Mouse (Mus musculus): ENCODE measurements around the gene Rab3b. TPM values are rescaled to one million over a fixed set of nuclear protein-coding genes. Genes with fewer than 3 reads are reported as not detected.

The Rab3b gene
- polyA plus RNA-seq, 1 experiment from 2014 or later: 13.3 TPM

DNA sequence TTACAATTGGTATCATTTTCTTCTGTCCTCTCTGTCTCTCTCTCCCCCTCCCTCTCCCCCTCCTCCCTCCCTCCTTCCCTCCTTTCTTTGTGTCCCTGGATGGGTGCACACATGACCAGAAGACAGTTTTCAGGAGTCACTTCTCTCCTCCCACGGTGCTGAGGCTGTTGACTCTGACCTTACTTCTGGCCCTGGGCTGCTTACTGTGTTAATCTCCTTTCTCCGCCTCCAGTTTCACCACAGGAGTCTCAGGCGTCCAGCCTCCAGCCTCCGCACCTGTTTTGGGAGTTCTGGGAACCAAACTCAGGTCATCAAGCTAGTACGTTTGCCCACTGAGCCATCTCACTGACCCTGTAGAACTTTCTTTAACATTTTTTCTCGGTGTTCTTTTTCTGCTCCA, 25.2 kb downstream of the Rab3b start:
- Histone ChIP-seq H3K36me3 (ENCODE audit: control insufficient read depth, insufficient read depth, low read length) (no peaks in the 10 kb centered on the region), H3K4me3 (ENCODE audit: low read depth, low read length) (no peak overlapping the region), H3K4me1 (ENCODE audit: control insufficient read depth, insufficient read depth, low read length) (no peaks in the 10 kb centered on the region), H3K27ac (replicated peaks; ENCODE audit: low read depth, low read length) (no peak overlapping the region), H3K4me2 (ENCODE audit: low read depth, severe bottlenecking) (no peak overlapping the region), H3K9ac (ENCODE audit: low read length) (no peak overlapping the region), H3K9me3 (ENCODE audit: control insufficient read depth, low read length) (no peaks in the 10 kb centered on the region), H3K27me3 (ENCODE audit: control insufficient read depth, insufficient read depth, low read length) (no peaks in the 10 kb centered on the region)
- ATAC-seq (ENCODE audit: insufficient number of reproducible peaks, low FRiP score, low TSS enrichment, low read depth): no peak
- 53% methylated on average over 6 of the region's 6 CpGs for WGBS
- no peak for DNase-seq (ENCODE audit: low spot score)

DNA sequence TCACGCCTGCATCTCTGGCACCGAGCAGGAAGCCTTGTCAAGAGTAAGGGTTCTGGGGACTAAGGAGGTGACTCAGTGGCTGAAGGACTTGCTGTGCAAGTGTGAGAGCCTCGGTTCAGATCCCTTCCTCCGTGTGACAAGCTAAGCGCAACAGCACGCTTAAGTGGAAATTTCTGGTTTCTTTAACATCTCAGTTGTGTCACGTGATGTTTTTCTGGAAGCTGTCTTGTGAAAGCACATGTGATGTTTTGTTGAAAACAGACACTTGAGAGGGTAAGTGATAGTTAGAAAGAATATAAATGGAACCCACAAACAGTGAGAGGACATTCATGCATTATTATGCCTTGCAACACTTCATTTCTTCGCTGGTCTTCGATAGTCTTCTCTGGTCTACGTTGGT, 25.9 kb downstream of the Rab3b start:
- Histone ChIP-seq H3K9me3 (ENCODE audit: control insufficient read depth, low read length) (no peaks in the 10 kb centered on the region), H3K27ac (replicated peaks; ENCODE audit: low read depth, low read length) (no peak overlapping the region), H3K4me1 (ENCODE audit: control insufficient read depth, insufficient read depth, low read length) (no peaks in the 10 kb centered on the region), H3K9ac (ENCODE audit: low read length) (no peak overlapping the region), H3K36me3 (ENCODE audit: control insufficient read depth, insufficient read depth, low read length) (no peaks in the 10 kb centered on the region), H3K4me2 (ENCODE audit: low read depth, severe bottlenecking) (no peak overlapping the region), H3K4me3 (ENCODE audit: low read depth, low read length) (no peak overlapping the region), H3K27me3 (ENCODE audit: control insufficient read depth, insufficient read depth, low read length) (no peaks in the 10 kb centered on the region)
- 87% methylated on average over 10 of the region's 10 CpGs for WGBS
- DNase-seq (ENCODE audit: low spot score) (no peak), ATAC-seq (ENCODE audit: insufficient number of reproducible peaks, low FRiP score, low TSS enrichment, low read depth) (no peak)

DNA sequence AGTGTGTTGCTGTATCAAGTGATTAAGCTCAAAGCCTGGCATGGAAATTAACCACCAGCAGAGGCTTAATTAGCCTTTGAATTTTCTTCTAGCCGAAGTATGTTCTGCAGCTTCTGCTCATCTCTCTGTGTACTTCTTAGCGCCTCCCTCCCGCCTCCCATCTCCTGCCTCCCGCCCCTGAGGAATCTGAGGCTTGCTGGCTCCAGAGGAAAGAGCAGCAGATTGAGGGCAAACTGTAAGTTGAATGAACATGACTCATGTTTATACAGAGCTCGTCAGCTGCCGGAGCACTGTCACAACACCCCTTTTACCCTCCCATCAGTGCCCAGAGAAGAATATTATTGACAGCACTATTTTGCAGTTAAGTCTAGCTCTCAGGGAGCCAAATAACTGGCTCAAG, 27.0 kb downstream of the Rab3b start:
- Histone ChIP-seq H3K9ac (ENCODE audit: low read length) (no peak overlapping the region), H3K4me1 (ENCODE audit: control insufficient read depth, insufficient read depth, low read length) (no peaks in the 10 kb centered on the region), H3K9me3 (ENCODE audit: control insufficient read depth, low read length) (no peaks in the 10 kb centered on the region), H3K4me3 (ENCODE audit: low read depth, low read length) (no peak overlapping the region), H3K4me2 (ENCODE audit: low read depth, severe bottlenecking) (no peak overlapping the region), H3K27me3 (ENCODE audit: control insufficient read depth, insufficient read depth, low read length) (no peaks in the 10 kb centered on the region), H3K27ac (replicated peaks; ENCODE audit: low read depth, low read length) (no peak overlapping the region), H3K36me3 (ENCODE audit: control insufficient read depth, insufficient read depth, low read length) (no peaks in the 10 kb centered on the region)
- no peak for ATAC-seq (ENCODE audit: insufficient number of reproducible peaks, low FRiP score, low TSS enrichment, low read depth)
- DNase-seq (ENCODE audit: low spot score): no peak
- WGBS: 56% methylated on average over 6 of the region's 6 CpGs

DNA sequence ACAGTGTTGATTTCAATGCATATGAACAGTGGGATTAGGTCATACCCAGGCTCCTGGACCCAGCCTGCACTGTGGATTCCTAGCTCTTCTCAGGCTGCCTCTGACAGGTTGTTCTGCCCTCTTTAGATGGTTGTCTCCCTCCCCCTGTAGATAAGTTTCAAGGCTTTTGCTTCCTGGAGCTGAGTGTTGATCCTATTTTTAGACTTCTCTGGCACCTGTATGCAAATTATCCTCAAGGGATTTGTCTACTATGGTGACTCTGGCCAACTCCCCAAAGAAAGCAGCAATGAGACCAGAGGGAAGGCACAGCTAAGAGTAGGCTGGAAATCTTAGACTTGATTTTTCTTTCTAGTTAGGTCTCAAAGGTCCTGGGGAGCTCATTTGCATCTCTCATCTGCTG, 28.6 kb downstream of the Rab3b start:
- no peaks in the 10 kb centered on the region for H3K4me1 ChIP-seq (ENCODE audit: control insufficient read depth, insufficient read depth, low read length)
- no peak for DNase-seq (ENCODE audit: low spot score)
- no peaks in the 10 kb centered on the region for H3K27me3 ChIP-seq (ENCODE audit: control insufficient read depth, insufficient read depth, low read length)
- no peak overlapping the region for H3K4me3 ChIP-seq (ENCODE audit: low read depth, low read length)
- H3K4me2 ChIP-seq (ENCODE audit: low read depth, severe bottlenecking): no peak overlapping the region
- H3K27ac ChIP-seq (replicated peaks; ENCODE audit: low read depth, low read length): no peak overlapping the region
- H3K9me3 ChIP-seq (ENCODE audit: control insufficient read depth, low read length): no peaks in the 10 kb centered on the region
- ATAC-seq (ENCODE audit: insufficient number of reproducible peaks, low FRiP score, low TSS enrichment, low read depth): no peak
- no peak overlapping the region for H3K9ac ChIP-seq (ENCODE audit: low read length)
- H3K36me3 ChIP-seq (ENCODE audit: control insufficient read depth, insufficient read depth, low read length): no peaks in the 10 kb centered on the region

DNA sequence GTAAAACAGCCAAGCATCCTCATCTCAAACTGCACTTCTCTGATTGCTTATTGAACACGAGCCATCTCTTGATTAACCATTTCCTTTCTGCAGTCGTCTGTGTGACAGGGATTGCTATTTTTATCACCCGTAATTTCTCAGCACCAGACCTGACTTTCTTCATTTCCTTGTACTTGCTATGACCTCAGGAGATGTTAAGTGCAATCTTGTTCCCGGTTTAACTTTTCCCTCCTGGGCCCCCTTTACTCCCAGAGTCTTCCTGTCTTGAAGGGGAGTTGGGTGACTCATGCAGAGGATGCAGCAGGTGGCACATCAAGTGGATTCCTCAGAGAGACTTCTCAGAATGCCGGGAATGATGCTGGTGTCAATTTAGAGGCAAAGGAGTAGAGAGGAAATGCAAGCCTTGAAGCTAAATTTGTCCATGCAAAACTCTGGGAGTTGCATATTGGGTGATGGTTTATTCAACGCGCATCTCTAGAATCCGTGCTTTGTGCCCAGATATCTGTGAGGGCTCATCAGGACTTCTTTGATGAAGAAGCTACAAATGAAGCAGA, 31.1 kb downstream of the Rab3b start:
- Histone ChIP-seq H3K4me3 (ENCODE audit: low read depth, low read length) (no peak overlapping the region), H3K4me2 (ENCODE audit: low read depth, severe bottlenecking) (no peak overlapping the region), H3K9ac (ENCODE audit: low read length) (no peak overlapping the region), H3K4me1 (ENCODE audit: control insufficient read depth, insufficient read depth, low read length) (no peaks in the 10 kb centered on the region), H3K9me3 (ENCODE audit: control insufficient read depth, low read length) (no peaks in the 10 kb centered on the region), H3K36me3 (ENCODE audit: control insufficient read depth, insufficient read depth, low read length) (no peaks in the 10 kb centered on the region), H3K27me3 (ENCODE audit: control insufficient read depth, insufficient read depth, low read length) (no peaks in the 10 kb centered on the region), H3K27ac (replicated peaks; ENCODE audit: low read depth, low read length) (no peak overlapping the region)
- DNase-seq (ENCODE audit: low spot score): no peak
- ATAC-seq (ENCODE audit: insufficient number of reproducible peaks, low FRiP score, low TSS enrichment, low read depth): no peak
- WGBS: 73% methylated on average over 8 of the region's 8 CpGs

DNA sequence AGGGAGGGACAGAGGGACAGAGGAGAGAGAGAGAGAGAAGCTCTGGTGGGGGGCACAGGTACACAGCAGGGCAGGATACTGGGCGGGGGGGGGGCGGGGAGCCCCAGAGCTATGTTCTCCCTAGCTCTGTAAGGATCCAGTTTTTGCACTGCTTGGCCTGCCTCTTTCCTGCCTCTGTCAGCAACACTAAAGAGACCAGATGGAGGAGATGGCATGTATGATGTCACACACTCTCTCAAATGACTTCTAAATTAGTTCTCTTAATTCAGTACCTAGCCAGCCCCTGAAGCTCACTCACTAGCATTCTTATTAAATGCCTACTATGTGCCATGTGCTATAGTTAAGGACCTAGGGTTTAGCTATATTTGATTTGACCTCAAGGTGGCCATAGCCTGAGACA, 33.0 kb downstream of the Rab3b start:
- WGBS: 60% methylated on average over 2 of the region's 2 CpGs
- H3K27me3 ChIP-seq (ENCODE audit: control insufficient read depth, insufficient read depth, low read length): no peaks in the 10 kb centered on the region

DNA sequence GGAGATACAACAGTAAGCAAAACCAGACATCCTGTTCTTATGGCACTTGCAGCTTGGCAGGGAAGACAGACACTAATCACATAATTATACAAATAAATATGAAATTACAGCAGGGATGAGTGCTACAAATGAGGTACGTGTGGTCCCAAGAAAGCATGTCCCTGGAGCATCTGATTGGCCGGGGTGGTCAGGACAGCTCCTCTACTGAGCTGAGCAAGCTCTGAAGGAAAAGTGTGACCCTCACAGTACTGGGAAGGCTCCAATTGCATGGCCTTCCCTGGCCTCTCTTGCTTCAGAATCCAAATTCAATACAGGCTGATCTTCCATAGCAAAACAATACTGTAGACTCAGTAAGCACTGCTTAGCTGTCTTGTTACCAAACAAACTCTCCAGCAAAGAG, 34.3 kb downstream of the Rab3b start:
- no peak overlapping the region for H3K4me3 ChIP-seq (ENCODE audit: low read depth, low read length)
- no peaks in the 10 kb centered on the region for H3K9me3 ChIP-seq (ENCODE audit: control insufficient read depth, low read length)
- 84% methylated on average over 2 of the region's 2 CpGs for WGBS
- H3K27me3 ChIP-seq (ENCODE audit: control insufficient read depth, insufficient read depth, low read length): no peaks in the 10 kb centered on the region
- no peak for ATAC-seq (ENCODE audit: insufficient number of reproducible peaks, low FRiP score, low TSS enrichment, low read depth)
- no peaks in the 10 kb centered on the region for H3K36me3 ChIP-seq (ENCODE audit: control insufficient read depth, insufficient read depth, low read length)
- no peak overlapping the region for H3K27ac ChIP-seq (replicated peaks; ENCODE audit: low read depth, low read length)
- no peak for DNase-seq (ENCODE audit: low spot score)
- no peaks in the 10 kb centered on the region for H3K4me1 ChIP-seq (ENCODE audit: control insufficient read depth, insufficient read depth, low read length)
- H3K4me2 ChIP-seq (ENCODE audit: low read depth, severe bottlenecking): no peak overlapping the region
- H3K9ac ChIP-seq (ENCODE audit: low read length): no peak overlapping the region

More for the DNA sequence above, 33.0 kb downstream of the Rab3b start:
- Histone ChIP-seq H3K9ac (ENCODE audit: low read length) (no peak overlapping the region), H3K4me2 (ENCODE audit: low read depth, severe bottlenecking) (no peak overlapping the region), H3K27ac (replicated peaks; ENCODE audit: low read depth, low read length) (no peak overlapping the region), H3K4me3 (ENCODE audit: low read depth, low read length) (no peak overlapping the region), H3K4me1 (ENCODE audit: control insufficient read depth, insufficient read depth, low read length) (no peaks in the 10 kb centered on the region), H3K9me3 (ENCODE audit: control insufficient read depth, low read length) (no peaks in the 10 kb centered on the region), H3K36me3 (ENCODE audit: control insufficient read depth, insufficient read depth, low read length) (no peaks in the 10 kb centered on the region)
- ATAC-seq (ENCODE audit: insufficient number of reproducible peaks, low FRiP score, low TSS enrichment, low read depth) (no peak), DNase-seq (ENCODE audit: low spot score) (no peak)

DNA sequence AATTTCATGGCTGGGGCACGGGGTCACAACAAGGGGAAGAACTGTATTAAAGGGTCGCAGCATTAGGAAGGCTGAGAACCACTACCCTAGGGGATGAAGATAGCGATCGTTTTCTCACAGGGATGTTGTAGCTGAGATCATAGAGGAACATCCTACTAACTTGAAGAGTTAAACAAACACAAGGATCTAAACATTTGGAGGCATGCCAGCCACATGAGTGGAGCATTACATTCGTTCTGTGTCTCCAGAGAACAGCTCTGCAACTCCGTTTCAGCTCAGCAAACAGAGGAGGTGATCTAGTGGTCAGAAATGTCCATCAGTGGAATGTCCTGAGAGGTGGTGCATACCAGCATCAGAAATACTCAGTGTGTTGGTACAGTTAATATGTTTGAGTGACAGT, 35.5 kb downstream of the Rab3b start:
- H3K4me2 ChIP-seq (ENCODE audit: low read depth, severe bottlenecking): no peak overlapping the region
- no peak for ATAC-seq (ENCODE audit: insufficient number of reproducible peaks, low FRiP score, low TSS enrichment, low read depth)
- H3K4me3 ChIP-seq (ENCODE audit: low read depth, low read length): no peak overlapping the region
- H3K27ac ChIP-seq (replicated peaks; ENCODE audit: low read depth, low read length): no peak overlapping the region
- H3K4me1 ChIP-seq (ENCODE audit: control insufficient read depth, insufficient read depth, low read length): no peaks in the 10 kb centered on the region
- no peaks in the 10 kb centered on the region for H3K27me3 ChIP-seq (ENCODE audit: control insufficient read depth, insufficient read depth, low read length)
- WGBS: 82% methylated on average over 6 of the region's 6 CpGs
- no peaks in the 10 kb centered on the region for H3K36me3 ChIP-seq (ENCODE audit: control insufficient read depth, insufficient read depth, low read length)
- no peaks in the 10 kb centered on the region for H3K9me3 ChIP-seq (ENCODE audit: control insufficient read depth, low read length)
- no peak overlapping the region for H3K9ac ChIP-seq (ENCODE audit: low read length)
- DNase-seq (ENCODE audit: low spot score): no peak

DNA sequence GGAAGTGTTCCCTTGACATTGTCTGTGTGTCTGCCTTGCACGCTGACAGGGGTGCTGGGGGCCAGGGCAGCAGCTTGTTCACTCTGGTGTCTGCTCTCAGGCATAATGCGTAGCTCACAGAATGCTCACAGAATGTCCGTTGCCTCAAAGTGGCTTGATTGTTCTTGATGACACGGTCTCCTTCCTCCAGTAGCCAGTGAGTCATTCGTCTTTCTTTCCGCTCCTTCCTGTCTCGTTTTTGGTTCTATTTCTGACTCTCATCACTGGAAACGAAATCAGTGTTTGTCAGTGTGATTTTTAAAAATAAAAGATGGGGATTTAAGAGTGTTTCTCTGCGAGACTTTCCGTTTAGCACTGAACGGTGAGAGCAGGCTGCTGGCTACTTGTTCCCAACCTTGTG, 36.2 kb downstream of the Rab3b start:
- ATAC-seq (ENCODE audit: insufficient number of reproducible peaks, low FRiP score, low TSS enrichment, low read depth): no peak
- H3K9ac ChIP-seq (ENCODE audit: low read length): no peak overlapping the region
- no peaks in the 10 kb centered on the region for H3K36me3 ChIP-seq (ENCODE audit: control insufficient read depth, insufficient read depth, low read length)
- no peaks in the 10 kb centered on the region for H3K4me1 ChIP-seq (ENCODE audit: control insufficient read depth, insufficient read depth, low read length)
- WGBS: 83% methylated on average over 11 of the region's 11 CpGs
- no peaks in the 10 kb centered on the region for H3K9me3 ChIP-seq (ENCODE audit: control insufficient read depth, low read length)
- no peak overlapping the region for H3K4me3 ChIP-seq (ENCODE audit: low read depth, low read length)
- no peak overlapping the region for H3K4me2 ChIP-seq (ENCODE audit: low read depth, severe bottlenecking)
- no peak overlapping the region for H3K27ac ChIP-seq (replicated peaks; ENCODE audit: low read depth, low read length)
- no peak for DNase-seq (ENCODE audit: low spot score)
- no peaks in the 10 kb centered on the region for H3K27me3 ChIP-seq (ENCODE audit: control insufficient read depth, insufficient read depth, low read length)

All from limb, embryonic 11.5 days (tissue).